Mouse (Mus musculus): ENCODE measurements around the gene Tnfaip8l1. TPM values are rescaled to one million over a fixed set of nuclear protein-coding genes. Genes with fewer than 3 reads are reported as not detected.
A peak's percentile ranks its signal among the peaks of the same experiment; 100 is the strongest.

Gene Tnfaip8l1
- polyA plus RNA-seq, 1 experiment = 1.7 TPM

- TF ChIP-seq CTCF (IDR thresholded peaks at IDR 0.05; ENCODE audit: control insufficient read depth, insufficient read depth, low read length) = no peak
- TF ChIP-seq POLR2A (IDR thresholded peaks at IDR 0.05; ENCODE audit: borderline replicate concordance, control insufficient read depth, low read depth, low read length) = no peak
- WGBS = 89% methylated on average over 13 of the region's 13 CpGs
- H3K27ac ChIP-seq (ENCODE audit: control insufficient read depth, insufficient read depth, low read depth, low read length, poor library complexity) = no peak overlapping the region
- H3K4me3 ChIP-seq (replicated peaks; ENCODE audit: control insufficient read depth, low read depth, low read length) = no peak overlapping the region
- no peaks in the 10 kb centered on the region for H3K4me1 ChIP-seq (ENCODE audit: control insufficient read depth, insufficient read depth, low read length)
Measured at GRCm38 (mm10) chr17:56194765-56195164, 32.5 kb downstream of the Tnfaip8l1 start.

DNA sequence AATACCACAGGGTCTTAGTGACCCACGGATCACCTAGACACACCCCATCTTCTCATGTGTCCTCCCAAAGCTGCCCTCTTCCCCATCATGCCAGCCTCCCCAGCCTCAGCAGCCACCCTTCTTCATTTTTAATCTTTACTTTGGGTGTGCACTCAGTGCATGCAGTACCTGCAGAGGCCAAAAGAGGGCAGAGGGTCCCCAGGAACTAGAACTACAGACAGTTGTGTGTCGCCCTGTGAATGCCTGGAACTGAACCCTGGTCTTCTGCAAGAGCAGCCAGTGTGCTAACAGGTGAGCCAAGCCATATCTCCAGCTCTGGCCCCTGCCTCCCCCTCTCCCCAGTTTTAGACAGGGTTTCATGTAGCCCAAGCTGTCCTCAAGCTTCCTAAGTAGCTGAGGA lies 34.6 kb downstream of the Tnfaip8l1 start:
- Histone ChIP-seq H3K4me1 (ENCODE audit: control insufficient read depth, insufficient read depth, low read length) (no peaks in the 10 kb centered on the region), H3K4me3 (replicated peaks; ENCODE audit: control insufficient read depth, low read depth, low read length) (no peak overlapping the region), H3K27ac (ENCODE audit: control insufficient read depth, insufficient read depth, low read depth, low read length, poor library complexity) (no peak overlapping the region)
- no peak for TF ChIP-seq POLR2A (IDR thresholded peaks at IDR 0.05; ENCODE audit: borderline replicate concordance, control insufficient read depth, low read depth, low read length)
- peak; percentile 51 for TF ChIP-seq CTCF (IDR thresholded peaks at IDR 0.05; ENCODE audit: control insufficient read depth, insufficient read depth, low read length)
- WGBS = 79% methylated on average over 2 of the region's 2 CpGs

- Histone ChIP-seq H3K4me1 (ENCODE audit: control insufficient read depth, insufficient read depth, low read length) (no peaks in the 10 kb centered on the region), H3K27ac (ENCODE audit: control insufficient read depth, insufficient read depth, low read depth, low read length, poor library complexity) (no peak overlapping the region), H3K4me3 (replicated peaks; ENCODE audit: control insufficient read depth, low read depth, low read length) (no peak overlapping the region)
- WGBS = 80% methylated on average over 9 of the region's 9 CpGs
- TF ChIP-seq CTCF (IDR thresholded peaks at IDR 0.05; ENCODE audit: control insufficient read depth, insufficient read depth, low read length) (peak; percentile 47; the same call in 1 of the 2 replicates), POLR2A (IDR thresholded peaks at IDR 0.05; ENCODE audit: borderline replicate concordance, control insufficient read depth, low read depth, low read length) (no peak)
Measured at GRCm38 (mm10) chr17:56200586-56200985, 38.3 kb downstream of the Tnfaip8l1 start.

DNA sequence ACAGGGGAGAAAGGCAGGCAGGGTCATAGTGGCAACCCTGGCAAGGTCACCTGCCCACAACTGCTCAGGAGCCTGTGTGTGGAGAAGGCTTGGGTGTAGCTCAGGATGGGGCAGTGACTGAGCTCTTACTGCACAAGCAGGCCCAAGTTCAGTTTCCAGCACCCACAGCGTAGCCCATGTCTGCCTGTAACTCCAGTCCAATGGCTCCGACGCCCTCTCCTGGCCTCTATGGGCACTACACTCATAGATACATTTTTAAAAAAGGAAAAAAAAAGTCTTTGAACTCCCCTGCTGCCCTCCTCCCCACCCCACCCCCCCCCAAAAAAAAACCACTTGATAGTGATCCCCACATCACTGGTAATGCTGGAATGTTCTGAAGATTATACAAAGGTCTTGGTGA lies 39.4 kb downstream of the Tnfaip8l1 start:
- Histone ChIP-seq H3K27ac (ENCODE audit: control insufficient read depth, insufficient read depth, low read depth, low read length, poor library complexity) (no peak overlapping the region), H3K4me3 (replicated peaks; ENCODE audit: control insufficient read depth, low read depth, low read length) (no peak overlapping the region), H3K4me1 (ENCODE audit: control insufficient read depth, insufficient read depth, low read length) (no peaks in the 10 kb centered on the region)
- TF ChIP-seq POLR2A (IDR thresholded peaks at IDR 0.05; ENCODE audit: borderline replicate concordance, control insufficient read depth, low read depth, low read length) (no peak), CTCF (IDR thresholded peaks at IDR 0.05; ENCODE audit: control insufficient read depth, insufficient read depth, low read length) (peak; percentile 23; the same call in 1 of the 2 replicates)
- 76% methylated on average over 3 of the region's 3 CpGs for WGBS

- no peak overlapping the region for H3K27ac ChIP-seq (ENCODE audit: control insufficient read depth, insufficient read depth, low read depth, low read length, poor library complexity)
- no peaks in the 10 kb centered on the region for H3K4me1 ChIP-seq (ENCODE audit: control insufficient read depth, insufficient read depth, low read length)
- H3K4me3 ChIP-seq (replicated peaks; ENCODE audit: control insufficient read depth, low read depth, low read length) = no peak overlapping the region
- TF ChIP-seq CTCF (IDR thresholded peaks at IDR 0.05; ENCODE audit: control insufficient read depth, insufficient read depth, low read length) (no peak), POLR2A (IDR thresholded peaks at IDR 0.05; ENCODE audit: borderline replicate concordance, control insufficient read depth, low read depth, low read length) (no peak)
- 87% methylated on average over 8 of the region's 8 CpGs for WGBS
Measured at GRCm38 (mm10) chr17:56202476-56202875, 40.2 kb downstream of the Tnfaip8l1 start.

- no peaks in the 10 kb centered on the region for H3K4me1 ChIP-seq (ENCODE audit: control insufficient read depth, insufficient read depth, low read length)
- TF ChIP-seq CTCF (IDR thresholded peaks at IDR 0.05; ENCODE audit: control insufficient read depth, insufficient read depth, low read length) (no peak), POLR2A (IDR thresholded peaks at IDR 0.05; ENCODE audit: borderline replicate concordance, control insufficient read depth, low read depth, low read length) (no peak)
- WGBS = 73% methylated on average over 3 of the region's 3 CpGs
- no peak overlapping the region; the same call in 1 of the 2 replicates for H3K27ac ChIP-seq (ENCODE audit: control insufficient read depth, insufficient read depth, low read depth, low read length, poor library complexity)
- no peak overlapping the region for H3K4me3 ChIP-seq (replicated peaks; ENCODE audit: control insufficient read depth, low read depth, low read length)
Measured at GRCm38 (mm10) chr17:56203729-56204128, 41.5 kb downstream of the Tnfaip8l1 start.

GRCm38 (mm10) chr17:56206276-56206884 lies 44.1 kb downstream of the Tnfaip8l1 start:
- TF ChIP-seq CTCF (IDR thresholded peaks at IDR 0.05; ENCODE audit: control insufficient read depth, insufficient read depth, low read length) (no peak), POLR2A (IDR thresholded peaks at IDR 0.05; ENCODE audit: borderline replicate concordance, control insufficient read depth, low read depth, low read length) (no peak)
- H3K4me1 ChIP-seq (ENCODE audit: control insufficient read depth, insufficient read depth, low read length) = no peaks in the 10 kb centered on the region; the same call in 1 of the 2 replicates
- no peak overlapping the region for H3K27ac ChIP-seq (ENCODE audit: control insufficient read depth, insufficient read depth, low read depth, low read length, poor library complexity)
- no peak overlapping the region for H3K4me3 ChIP-seq (replicated peaks; ENCODE audit: control insufficient read depth, low read depth, low read length)
- 77% methylated on average over 10 of the region's 10 CpGs for WGBS

DNA sequence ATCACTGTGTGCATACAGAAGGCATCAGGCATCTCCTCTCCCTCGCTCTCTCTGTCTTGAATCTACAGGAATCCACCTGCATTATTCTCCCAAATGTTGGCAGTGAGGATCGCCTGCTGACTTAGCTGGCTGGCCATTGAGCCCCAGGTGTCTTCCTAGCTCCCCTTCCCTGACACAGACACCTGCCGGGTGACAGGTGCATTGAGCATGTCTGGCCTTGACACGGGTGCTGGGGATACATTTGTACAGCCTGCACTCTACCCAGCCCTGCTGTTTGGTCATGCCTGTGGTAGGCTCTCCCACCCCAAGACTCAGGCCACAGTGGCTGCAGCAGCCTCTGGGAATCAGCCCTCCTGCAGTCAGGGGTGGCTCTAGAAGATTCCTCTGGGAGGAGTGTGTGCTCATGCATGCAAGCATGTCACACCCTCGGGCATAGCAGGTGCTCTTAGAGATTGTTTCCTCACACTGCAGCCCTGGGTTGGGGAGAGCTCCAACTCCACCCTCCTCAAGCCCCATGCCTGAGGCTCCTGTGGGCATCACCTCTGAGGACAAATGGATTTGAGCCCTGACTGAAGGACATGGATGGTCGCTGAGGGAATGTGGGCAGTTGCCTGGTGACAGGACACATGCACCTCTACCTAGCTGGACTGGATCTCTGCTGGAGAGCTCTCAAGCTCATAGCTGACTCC lies 44.9 kb downstream of the Tnfaip8l1 start:
- 81% methylated on average over 6 of the region's 6 CpGs for WGBS
- no peak overlapping the region for H3K4me3 ChIP-seq (replicated peaks; ENCODE audit: control insufficient read depth, low read depth, low read length)
- no peak overlapping the region for H3K27ac ChIP-seq (ENCODE audit: control insufficient read depth, insufficient read depth, low read depth, low read length, poor library complexity)
- no peaks in the 10 kb centered on the region; the same call in 1 of the 2 replicates for H3K4me1 ChIP-seq (ENCODE audit: control insufficient read depth, insufficient read depth, low read length)
- TF ChIP-seq POLR2A (IDR thresholded peaks at IDR 0.05; ENCODE audit: borderline replicate concordance, control insufficient read depth, low read depth, low read length) = no peak
- no peak for TF ChIP-seq CTCF (IDR thresholded peaks at IDR 0.05; ENCODE audit: control insufficient read depth, insufficient read depth, low read length)
